Mouse (Mus musculus): ENCODE measurements around the gene Sbno2.

The Sbno2 gene

GRCm38 (mm10) chr10:80092690-80093089, 12.7 kb downstream of the Sbno2 start:
- DNase-seq (ENCODE audit: extremely low spot score, low read depth, low spot score) = no peak

- DNase-seq (ENCODE audit: extremely low spot score, low read depth, low spot score) = no peak
Observed at GRCm38 (mm10) chr10:80091527-80091926, 13.8 kb downstream of the Sbno2 start.

- DNase-seq (ENCODE audit: extremely low spot score, low read depth, low spot score) = no peak
Observed at GRCm38 (mm10) chr10:80089146-80089545, 16.2 kb downstream of the Sbno2 start.

DNA sequence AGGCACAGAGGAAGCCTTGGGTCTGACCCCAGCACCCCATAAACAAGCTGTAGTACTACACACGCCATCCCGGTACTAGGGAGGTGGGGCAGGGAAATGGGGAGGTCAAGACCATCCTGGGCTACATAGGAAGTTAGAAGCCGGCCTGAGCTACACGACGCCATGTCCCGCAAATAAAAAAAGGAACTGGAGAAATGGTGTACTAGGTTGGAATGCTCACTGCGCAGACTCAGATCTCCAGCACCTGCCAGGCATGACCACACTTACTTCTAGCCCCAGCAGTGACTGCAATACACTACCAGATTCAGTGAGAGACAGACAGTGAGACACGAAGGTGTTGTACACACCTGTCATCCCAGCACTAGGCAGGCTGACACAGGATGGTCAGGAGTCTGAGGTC, 17.9 kb downstream of the Sbno2 start:
- DNase-seq (ENCODE audit: extremely low spot score, low read depth, low spot score) = no peak

DNA sequence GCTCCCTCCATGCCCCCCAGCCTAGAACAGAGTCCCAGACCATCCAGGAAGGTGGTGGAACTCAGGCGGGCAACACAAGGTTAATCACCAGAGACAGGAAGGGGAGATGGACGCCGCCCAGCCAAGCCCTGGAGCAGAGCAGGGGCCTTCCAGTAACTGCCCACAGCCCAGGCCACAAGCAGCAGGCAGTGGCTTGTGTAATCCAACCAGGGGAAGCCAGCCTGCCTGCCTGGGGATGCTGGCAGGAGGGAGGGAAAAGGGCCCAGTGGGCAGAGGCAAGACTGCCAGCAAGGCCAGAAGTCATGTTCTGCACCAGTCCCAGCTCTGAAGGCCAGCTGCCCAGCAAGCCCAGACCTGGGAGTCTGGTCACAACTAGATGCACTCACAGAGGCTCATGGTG, 18.5 kb downstream of the Sbno2 start:
- DNase-seq (ENCODE audit: extremely low spot score, low read depth, low spot score) = no peak

DNA sequence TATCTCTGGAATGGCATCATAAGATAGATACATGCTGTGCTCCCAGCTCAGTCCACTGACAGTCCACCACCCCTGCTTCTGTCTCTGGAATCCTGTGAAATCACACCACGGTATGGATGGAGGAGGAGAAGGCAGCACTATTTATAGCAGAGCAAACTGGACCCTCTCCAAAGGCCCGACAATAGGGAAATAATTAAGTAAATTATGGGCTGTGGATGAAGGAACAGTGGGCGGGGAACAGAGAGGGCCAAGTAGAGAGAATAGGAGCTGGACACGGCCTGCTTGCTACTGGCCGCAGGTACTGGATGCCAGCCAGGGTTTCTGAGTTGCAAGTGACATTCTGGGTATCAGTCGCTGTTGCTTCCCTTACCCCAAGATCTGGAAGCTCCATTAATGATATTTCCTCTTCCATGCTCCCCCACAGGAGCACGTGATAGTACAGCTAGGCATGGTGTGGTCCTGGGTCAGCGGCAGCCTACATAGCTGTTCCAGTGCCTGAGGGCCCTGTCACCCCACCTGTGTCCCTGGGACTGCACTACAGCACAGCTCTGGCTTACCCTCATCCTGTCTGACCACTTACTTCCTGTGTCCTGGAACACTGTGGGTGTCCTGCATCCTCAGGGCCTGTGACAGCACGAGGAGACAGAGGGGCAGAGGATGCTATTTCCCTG, 20.4 kb downstream of the Sbno2 start:
- DNase-seq (ENCODE audit: extremely low spot score, low read depth, low spot score) = no peak

GRCm38 (mm10) chr10:80081075-80081474, 24.3 kb downstream of the Sbno2 start:
- no peak for DNase-seq (ENCODE audit: extremely low spot score, low read depth, low spot score)

DNA sequence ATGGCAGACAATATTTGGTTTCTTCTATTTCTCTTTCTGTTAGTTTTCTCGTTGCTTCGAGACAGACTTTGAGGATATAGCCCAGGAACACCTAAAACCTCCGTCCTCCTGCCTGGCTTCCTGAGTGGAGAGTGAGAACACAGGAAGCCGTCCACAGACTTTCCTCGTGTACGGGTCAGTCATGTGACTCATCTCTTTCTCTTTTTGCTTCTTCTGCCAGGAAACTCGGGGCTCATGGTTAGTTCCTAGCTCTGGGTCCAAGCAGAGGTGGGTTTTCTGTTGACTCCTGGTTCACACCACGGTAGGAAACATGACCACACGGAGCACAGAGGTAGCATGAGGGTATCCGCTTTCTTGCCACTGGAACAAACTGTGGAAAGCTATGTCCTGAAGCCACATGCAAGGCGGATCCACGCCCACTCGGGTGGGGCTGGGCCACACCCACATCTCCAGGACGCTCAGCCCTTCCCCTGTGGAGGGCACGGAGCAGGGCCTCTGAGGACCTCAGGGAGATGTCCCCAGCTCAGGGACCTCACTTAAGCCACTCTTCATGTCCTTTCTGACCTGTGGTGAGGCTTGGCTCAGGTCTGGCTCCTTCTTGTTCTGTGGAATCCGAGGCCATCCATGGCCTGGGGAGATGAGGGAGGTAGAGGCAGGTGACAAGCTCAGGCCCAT, 24.8 kb downstream of the Sbno2 start:
- no peak for DNase-seq (ENCODE audit: extremely low spot score, low read depth, low spot score)

DNA sequence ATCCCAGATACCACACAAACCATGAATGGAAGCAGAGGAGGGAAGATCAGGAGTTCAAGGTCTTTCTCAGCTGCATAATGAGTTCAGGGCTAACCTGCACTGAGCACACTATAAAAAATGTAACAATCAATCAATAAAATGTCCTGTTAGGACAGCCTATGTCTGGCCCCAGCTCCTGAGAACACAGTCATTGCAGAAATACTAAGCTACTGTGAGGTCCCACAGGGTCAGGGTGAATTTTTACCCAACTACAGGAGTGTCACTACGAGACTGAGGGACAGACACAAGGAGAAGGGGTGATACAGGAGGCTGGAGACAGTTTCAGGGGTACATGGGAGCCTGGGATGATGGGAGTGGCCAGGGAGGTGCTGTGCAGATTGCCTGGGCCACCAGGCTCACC, 27.0 kb downstream of the Sbno2 start:
- no peak for DNase-seq (ENCODE audit: extremely low spot score, low read depth, low spot score)

- no peak for DNase-seq (ENCODE audit: extremely low spot score, low read depth, low spot score)
Observed at GRCm38 (mm10) chr10:80077312-80077711, 28.1 kb downstream of the Sbno2 start.

DNA sequence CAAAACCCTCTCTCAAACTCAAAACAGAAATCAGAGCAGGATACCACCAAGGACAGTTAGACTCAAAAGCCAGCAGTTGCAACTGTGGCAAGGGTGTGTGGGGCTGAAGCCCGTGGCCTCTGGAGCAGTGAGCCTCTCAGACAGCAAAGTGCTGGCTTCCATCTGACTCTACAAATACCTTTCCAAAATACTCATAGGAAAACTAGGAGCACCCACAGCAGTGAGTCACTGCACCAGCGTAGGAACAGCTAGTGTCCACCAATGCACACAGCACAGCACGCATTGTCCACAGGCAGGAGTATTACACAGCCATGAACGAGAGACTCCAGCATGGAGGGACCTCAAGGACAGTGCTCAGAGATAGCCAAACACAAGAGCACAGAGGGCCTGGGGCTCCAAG, 29.0 kb downstream of the Sbno2 start:
- no peak for DNase-seq (ENCODE audit: extremely low spot score, low read depth, low spot score)

- no peak for DNase-seq (ENCODE audit: extremely low spot score, low read depth, low spot score)
Observed at GRCm38 (mm10) chr10:80075924-80076323, 29.4 kb downstream of the Sbno2 start.

- no peak for DNase-seq (ENCODE audit: extremely low spot score, low read depth, low spot score)
Observed at GRCm38 (mm10) chr10:80074813-80075601, 30.4 kb downstream of the Sbno2 start.

DNA sequence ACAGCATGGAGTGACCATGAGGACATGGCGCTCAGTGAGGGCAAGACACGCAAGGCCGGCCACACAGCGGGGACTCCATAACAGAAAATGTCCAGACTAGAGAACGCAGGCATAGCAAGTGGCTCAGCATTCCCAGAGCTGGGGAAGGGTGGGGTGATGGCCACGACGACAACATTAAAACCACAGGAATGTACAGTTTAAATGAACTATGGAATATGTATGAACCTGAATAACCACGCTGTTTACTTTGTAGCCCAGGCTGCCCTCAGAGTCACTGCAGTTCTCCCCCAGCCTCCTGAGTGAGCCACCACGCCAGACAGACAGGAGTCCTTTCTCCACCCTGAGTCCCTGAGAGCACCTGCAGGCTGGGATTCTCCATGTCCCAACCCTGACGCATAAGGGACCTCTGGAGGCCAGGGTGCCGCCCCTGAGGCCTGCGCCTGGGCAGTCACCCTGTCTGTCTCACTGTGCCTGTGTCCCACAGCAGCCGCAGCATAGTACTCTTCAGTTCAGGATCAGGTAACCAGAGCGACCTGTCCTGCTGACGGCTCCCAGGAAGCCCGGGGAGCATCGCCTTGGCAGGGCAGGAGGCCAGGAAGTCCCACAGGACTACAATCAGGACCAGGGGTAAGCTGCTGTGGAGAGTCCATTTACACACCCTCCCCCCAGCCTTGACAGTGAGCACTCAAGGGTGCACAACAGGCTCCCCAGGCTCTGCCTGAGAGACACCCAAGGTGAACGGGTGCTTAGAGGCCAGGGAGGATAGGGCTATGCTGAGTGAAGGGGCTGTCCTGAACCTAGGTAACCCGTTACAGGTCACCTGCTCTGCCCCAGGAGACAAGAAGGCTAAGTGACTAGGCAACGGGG, 32.5 kb downstream of the Sbno2 start:
- no peak for DNase-seq (ENCODE audit: extremely low spot score, low read depth, low spot score)

DNA sequence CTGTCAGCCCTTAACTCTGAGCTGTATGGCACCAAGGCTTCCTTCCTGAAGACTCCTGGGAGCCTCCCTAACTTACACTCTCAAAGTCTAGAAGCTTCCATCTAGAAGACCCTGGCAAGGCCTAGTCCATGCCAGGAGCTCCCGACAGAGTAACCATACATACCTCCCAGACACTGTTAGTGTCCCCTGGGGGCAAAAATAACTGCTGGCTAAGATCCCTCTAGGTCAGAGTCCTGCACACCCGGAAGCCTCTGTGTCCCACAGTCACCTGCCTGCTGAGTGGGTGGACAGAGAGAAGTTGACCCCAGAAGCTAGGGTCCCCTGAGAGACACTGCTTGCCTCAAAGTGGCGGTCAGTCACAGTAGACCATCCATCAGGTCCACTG, 33.9 kb downstream of the Sbno2 start:
- DNase-seq (ENCODE audit: extremely low spot score, low read depth, low spot score) = no peak

GRCm38 (mm10) chr10:80070837-80071515, 34.4 kb downstream of the Sbno2 start:
- DNase-seq (ENCODE audit: extremely low spot score, low read depth, low spot score) = no peak

DNA sequence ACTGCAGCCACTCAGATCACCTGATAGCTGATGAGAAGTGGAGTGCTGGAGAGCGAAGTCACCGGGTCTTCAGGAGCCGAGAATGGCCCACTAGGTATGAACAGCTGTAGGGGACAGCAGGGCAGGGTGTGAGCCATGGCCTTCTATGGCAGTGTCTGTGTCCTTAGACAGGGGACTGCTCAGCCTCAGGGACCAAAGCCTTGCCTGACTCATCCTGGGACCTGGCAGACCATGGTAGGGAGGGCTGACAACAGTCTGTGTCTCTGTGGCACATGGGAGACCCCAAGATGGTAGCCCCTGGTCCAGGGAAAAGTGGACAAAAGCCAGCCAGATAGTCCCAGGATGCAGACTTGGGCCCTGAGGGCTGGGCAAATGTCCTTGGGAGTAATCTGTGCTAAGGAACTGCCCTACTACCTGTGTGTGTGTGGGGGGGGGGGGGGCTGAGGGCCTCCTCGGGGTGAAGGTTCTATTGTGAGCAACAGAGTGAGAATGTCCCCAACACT, 35.4 kb downstream of the Sbno2 start:
- DNase-seq (ENCODE audit: extremely low spot score, low read depth, low spot score) = no peak

DNA sequence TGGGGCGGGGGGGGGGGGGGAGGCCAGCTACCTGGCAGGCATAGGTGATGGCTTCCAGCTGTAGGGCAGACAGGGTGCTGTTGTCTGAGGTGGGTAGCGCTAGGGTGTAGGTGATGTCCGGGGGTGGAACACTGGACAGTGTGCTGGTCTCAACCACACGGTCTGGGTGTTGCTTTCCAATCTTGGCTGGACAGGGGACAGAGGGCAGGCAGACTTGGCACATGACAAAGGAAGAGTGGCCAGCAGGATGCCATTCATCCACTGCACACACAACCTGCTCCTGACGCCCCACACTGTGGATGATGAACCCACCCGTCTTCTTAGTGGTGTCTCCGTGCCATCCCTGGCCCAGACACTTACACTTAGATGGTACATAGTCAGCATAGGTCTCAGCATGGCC, 36.1 kb downstream of the Sbno2 start:
- DNase-seq (ENCODE audit: extremely low spot score, low read depth, low spot score) = no peak

GRCm38 (mm10) chr10:80063877-80064650, 41.3 kb downstream of the Sbno2 start:
- DNase-seq (ENCODE audit: extremely low spot score, low read depth, low spot score) = no peak

DNA sequence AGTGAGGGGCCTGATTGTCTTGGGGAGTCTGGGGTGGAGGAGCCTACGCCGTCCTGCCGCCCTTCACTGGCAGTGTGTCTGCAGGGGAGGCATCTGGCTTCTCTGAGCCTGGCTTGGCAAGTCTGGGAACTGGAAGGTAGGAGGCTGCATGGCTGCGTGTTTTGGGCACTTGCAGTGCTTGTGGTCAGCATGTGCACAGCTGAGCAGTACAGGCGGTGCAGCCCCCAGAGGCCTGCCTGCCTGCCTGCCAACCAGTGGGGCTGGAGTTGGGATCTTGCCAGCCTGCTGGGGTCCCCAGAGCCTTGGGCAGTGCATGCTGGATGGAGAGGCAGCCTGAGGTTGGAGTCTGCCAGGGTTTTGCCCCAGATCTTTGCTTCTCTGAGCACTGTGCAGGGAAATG, 42.3 kb downstream of the Sbno2 start:
- no peak for DNase-seq (ENCODE audit: extremely low spot score, low read depth, low spot score)

Measured in hindlimb bud, embryonic 11.5 days (tissue).